Mouse (Mus musculus) CH12.LX (cell line): ENCODE measurements around the gene Sort1.

Experiments used
- POLR2A ChIP-seq: IDR thresholded peaks from 2 replicates; pipeline ENCODE4 v1.6.1; 2011; ENCODE audit warnings: low read depth, mild to moderate bottlenecking, improper control_type of control experiment, low read length
- SIN3A ChIP-seq: IDR thresholded peaks from 2 replicates; pipeline ENCODE4 v1.6.1; 2012; ENCODE audit warnings: low read length, improper control_type of control experiment, inconsistent platforms
- UBTF ChIP-seq: IDR thresholded peaks from 2 replicates; pipeline ENCODE4 v1.6.1; 2012; ENCODE audit warnings: low read depth, mild to moderate bottlenecking, inconsistent platforms, low read length, improper control_type of control experiment, moderate library complexity

- TF ChIP-seq POLR2A: no peak
- no peak for TF ChIP-seq UBTF
- no peak for TF ChIP-seq SIN3A
Observed at GRCm38 (mm10) chr3:108289311-108290130, 5.6 kb downstream of the Sort1 start.
